Mouse (Mus musculus) forebrain, embryonic 14.5 days (tissue): ENCODE measurements around the gene Gclm. TPM values are rescaled to one million over a fixed set of nuclear protein-coding genes. Genes with fewer than 3 reads are reported as not detected.
"Not testable (repeated sequence)": the region's sequence is repeated elsewhere in the genome, so short reads cannot be mapped to it uniquely, and the experiment has no call there.

ENCODE experiments used
- ATAC-seq: fragments of 200-750 bp; cut with Nextera tagmentation; 2 replicates; pipeline ENCODE4 v1.8.0; 2017; ENCODE audit warnings: mild to moderate bottlenecking, moderate library complexity
- DNase-seq: peaks from one replicate; pipeline ENCODE4 v3.0.0-alpha.2; 2015; ENCODE audit warnings: low spot score
- H3K27ac ChIP-seq: fragments of 300-500 bp; sonication (generic); 2 replicates; pipeline ENCODE4 v1.5.1; 2014; ENCODE audit warnings: low read depth, mild to moderate bottlenecking, control low read depth, low read length, moderate library complexity
- H3K27me3 ChIP-seq: fragments of 300-500 bp; sonication (generic); replicated peaks from 2 replicates; pipeline ENCODE4 v1.6.1; 2014; ENCODE audit warnings: low read length, control low read depth, mixed read lengths; ENCODE audit not compliant: control insufficient read depth, insufficient read depth
- H3K36me3 ChIP-seq: fragments of 300-500 bp; sonication (generic); 2 replicates; pipeline ENCODE4 v1.6.1; 2014; ENCODE audit warnings: low read length, control low read depth; ENCODE audit not compliant: control insufficient read depth, insufficient read depth
- H3K4me1 ChIP-seq: fragments of 300-500 bp; sonication (generic); 2 replicates; pipeline ENCODE4 v1.6.1; 2014; ENCODE audit warnings: antibody characterized with exemption, low read length, control low read depth; ENCODE audit not compliant: control insufficient read depth, insufficient read depth
- H3K4me2 ChIP-seq: fragments of 300-500 bp; sonication (generic); 2 replicates; pipeline ENCODE4 v1.6.1; 2014; ENCODE audit warnings: mild to moderate bottlenecking, control low read depth, low read length
- H3K4me3 ChIP-seq: fragments of 300-500 bp; sonication (generic); 2 replicates; pipeline ENCODE4 v1.5.1; 2014; ENCODE audit warnings: low read depth, low read length, control low read depth
- H3K9ac ChIP-seq: fragments of 300-500 bp; sonication (generic); 2 replicates; pipeline ENCODE4 v1.6.1; 2014; ENCODE audit warnings: mild to moderate bottlenecking, low read length, control low read depth, moderate library complexity
- H3K9me3 ChIP-seq: fragments of 300-500 bp; sonication (generic); replicated peaks from 2 replicates; pipeline ENCODE4 v1.6.1; 2016; ENCODE audit warnings: low read length, control low read depth, mixed read lengths; ENCODE audit not compliant: control insufficient read depth
- WGBS: fragments of 180-500 bp; shearing (Covaris S2); extraction: QIAGEN DNeasy Blood & Tissue Kit; methylation state at CpG from one replicate; pipeline ENCODE4 v1.1.7; 2014; 5-methylcytosine and 5-hydroxymethylcytosine counted together
- polyA plus RNA-seq: library from polyadenylated mRNA; unstranded; fragments of >200 nt; fragmentation: Nextera tagmentation; extraction: Ambion mirVana; gene quantifications from 2 replicates; pipeline ENCODE4 v1.2.1, GENCODE M21; 2014

Gene Gclm
- polyA plus RNA-seq, 1 experiment from 2014 or later = 34.7 TPM

GRCm38 (mm10) chr3:122246406-122246805, 1.0 kb downstream of the Gclm start:
- H3K9ac ChIP-seq = peak overlapping the region; percentile 89
- peaks cover 14% of the 10 kb centered on the region for H3K4me1 ChIP-seq
- H3K4me3 ChIP-seq = peak overlapping the region; percentile 92
- H3K4me2 ChIP-seq = peak overlapping the region; percentile 58
- no peaks in the 10 kb centered on the region for H3K27me3 ChIP-seq
- H3K27ac ChIP-seq = no peak overlapping the region
- no peaks in the 10 kb centered on the region for H3K9me3 ChIP-seq
- no peaks in the 10 kb centered on the region for H3K36me3 ChIP-seq
- WGBS = 30% methylated on average over 6 of the region's 6 CpGs
- DNase-seq = no peak
- no peak for ATAC-seq

GRCm38 (mm10) chr3:122246986-122247767, 1.8 kb downstream of the Gclm start:
- H3K9ac ChIP-seq = peak overlapping the region; percentile 32; the same call in 1 of the 2 replicates
- no peak for DNase-seq
- no peaks in the 10 kb centered on the region for H3K36me3 ChIP-seq
- peaks cover 14% of the 10 kb centered on the region for H3K4me1 ChIP-seq
- ATAC-seq = no peak
- peak overlapping the region; percentile 58 for H3K4me2 ChIP-seq
- no peaks in the 10 kb centered on the region for H3K27me3 ChIP-seq
- H3K27ac ChIP-seq = no peak overlapping the region
- no peaks in the 10 kb centered on the region for H3K9me3 ChIP-seq
- WGBS = 66% methylated on average over 12 of the region's 12 CpGs
- H3K4me3 ChIP-seq = peak overlapping the region; percentile 92

- Histone ChIP-seq H3K4me2 (no peak overlapping the region), H3K9me3 (no peaks in the 10 kb centered on the region), H3K4me3 (no peak overlapping the region), H3K9ac (0 out of 2 replicates have a peak overlapping the region, but pooled peaks have one; percentile 29), H3K36me3 (no peaks in the 10 kb centered on the region), H3K4me1 (peaks cover 14% of the 10 kb centered on the region), H3K27ac (no peak overlapping the region), H3K27me3 (no peaks in the 10 kb centered on the region)
- ATAC-seq = no peak
- WGBS = 97% methylated on average over 2 of the region's 2 CpGs
- DNase-seq = no peak
These were observed 2.4 kb downstream of the Gclm start for GRCm38 (mm10) chr3:122247768-122248100.

- DNase-seq = no peak
- ATAC-seq = no peak
- WGBS = 42% methylated on average over 3 of the region's 3 CpGs
- Histone ChIP-seq H3K4me1 (no peaks in the 10 kb centered on the region), H3K4me2 (no peak overlapping the region), H3K9me3 (no peaks in the 10 kb centered on the region), H3K27ac (no peak overlapping the region), H3K9ac (no peak overlapping the region), H3K4me3 (no peak overlapping the region), H3K36me3 (0 out of 2 replicates have a peak, but pooled peaks cover 1% of the 10 kb centered on the region), H3K27me3 (no peaks in the 10 kb centered on the region)
These were observed 7.3 kb downstream of the Gclm start for GRCm38 (mm10) chr3:122252466-122253253.

GRCm38 (mm10) chr3:122254050-122254449, 8.7 kb downstream of the Gclm start:
- H3K4me1 ChIP-seq, DNase-seq, H3K36me3 ChIP-seq, H3K9me3 ChIP-seq, H3K4me2 ChIP-seq, H3K27me3 ChIP-seq, H3K27ac ChIP-seq, H3K9ac ChIP-seq, ATAC-seq, H3K4me3 ChIP-seq: not testable (repeated sequence)
- WGBS = 86% methylated on average over 7 of the region's 7 CpGs

GRCm38 (mm10) chr3:122269986-122270385, 24.6 kb downstream of the Gclm start:
- WGBS = 79% methylated on average over 5 of the region's 5 CpGs
- no peak overlapping the region for H3K4me2 ChIP-seq
- ATAC-seq (no peak), DNase-seq (no peak)
- peaks cover 9% of the 10 kb centered on the region for H3K36me3 ChIP-seq
- H3K9ac ChIP-seq = no peak overlapping the region
- H3K4me1 ChIP-seq = peaks cover 2% of the 10 kb centered on the region
- H3K27me3 ChIP-seq = no peaks in the 10 kb centered on the region
- H3K27ac ChIP-seq = no peak overlapping the region
- no peak overlapping the region for H3K4me3 ChIP-seq
- H3K9me3 ChIP-seq = no peaks in the 10 kb centered on the region

- H3K9ac ChIP-seq, ATAC-seq, H3K4me2 ChIP-seq, H3K27me3 ChIP-seq, H3K27ac ChIP-seq, H3K4me3 ChIP-seq, DNase-seq, H3K9me3 ChIP-seq: not testable (repeated sequence)
- Histone ChIP-seq H3K36me3 (peaks cover 25% of the 10 kb centered on the region), H3K4me1 (peaks cover 15% of the 10 kb centered on the region)
- 92% methylated on average over 1 of the region's 1 CpGs for WGBS
These were observed 27.2 kb downstream of the Gclm start for GRCm38 (mm10) chr3:122272565-122272964.

GRCm38 (mm10) chr3:122273407-122274240, 28.3 kb downstream of the Gclm start:
- WGBS = 9% methylated on average over 20 of the region's 20 CpGs
- Histone ChIP-seq H3K27ac (peak overlapping the region; percentile 60; the same call in 1 of the 2 replicates), H3K36me3 (peaks cover 36% of the 10 kb centered on the region), H3K4me3 (peak overlapping the region; percentile 94), H3K4me1 (peaks cover 22% of the 10 kb centered on the region), H3K4me2 (peak overlapping the region; percentile 40), H3K27me3 (no peaks in the 10 kb centered on the region), H3K9me3 (no peaks in the 10 kb centered on the region), H3K9ac (peak overlapping the region; percentile 84; the same call in 1 of the 2 replicates)
- ATAC-seq (no peak; the same call in 1 of the 2 replicates), DNase-seq (no peak)
